Mouse (Mus musculus) cerebellum, adult 2 months (tissue): ENCODE data around the gene Kctd15.

Source experiments
- CTCF ChIP-seq: fragments of 200-500 bp; IDR thresholded peaks from 2 replicates; pipeline ENCODE4 v1.5.1; 2011; ENCODE audit warnings: low read depth, mild to moderate bottlenecking, control low read depth, low read length, moderate library complexity, borderline replicate concordance; ENCODE audit not compliant: insufficient read depth
- POLR2A ChIP-seq: fragments of 200-500 bp; IDR thresholded peaks from 2 replicates; pipeline ENCODE4 v1.6.1; 2011; ENCODE audit warnings: low read length, control low read depth, borderline replicate concordance; ENCODE audit not compliant: insufficient read depth

DNA sequence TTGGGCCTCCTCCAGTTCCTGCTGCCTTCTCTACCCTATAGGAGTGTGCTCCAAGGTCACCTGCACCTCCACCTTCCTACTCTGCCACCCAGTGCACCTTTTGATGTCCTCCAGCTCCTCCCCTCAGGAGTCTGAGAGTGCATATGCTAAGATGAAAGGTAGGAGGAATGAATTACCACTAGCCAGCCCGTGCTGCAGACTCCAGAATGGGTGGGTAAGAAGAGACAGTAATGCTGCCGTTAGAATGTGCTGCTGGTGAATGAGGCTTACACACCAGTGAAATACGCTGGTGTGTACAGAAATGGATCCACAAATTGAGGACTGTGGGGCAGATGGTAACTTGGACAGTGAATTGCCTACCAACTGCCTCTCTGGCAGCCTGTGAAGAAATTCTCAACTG, 43.4 kb upstream of the Kctd15 start:
- TF ChIP-seq CTCF, result no peak
- no peak for TF ChIP-seq POLR2A
